Mouse (Mus musculus) frontal cortex, postnatal 14 days (tissue): Measurements from ENCODE around the gene Ybx3.

Source experiments
- DNase-seq, 2 experiments: peaks; one replicate each; pipeline ENCODE4 v3.0.0; 2022; ENCODE audit warnings: low spot score in 2 of 2

Gene Ybx3

GRCm38 (mm10) chr6:131327076-131327475 is 61.2 kb downstream of the Ybx3 start:
- no peak for DNase-seq

DNA sequence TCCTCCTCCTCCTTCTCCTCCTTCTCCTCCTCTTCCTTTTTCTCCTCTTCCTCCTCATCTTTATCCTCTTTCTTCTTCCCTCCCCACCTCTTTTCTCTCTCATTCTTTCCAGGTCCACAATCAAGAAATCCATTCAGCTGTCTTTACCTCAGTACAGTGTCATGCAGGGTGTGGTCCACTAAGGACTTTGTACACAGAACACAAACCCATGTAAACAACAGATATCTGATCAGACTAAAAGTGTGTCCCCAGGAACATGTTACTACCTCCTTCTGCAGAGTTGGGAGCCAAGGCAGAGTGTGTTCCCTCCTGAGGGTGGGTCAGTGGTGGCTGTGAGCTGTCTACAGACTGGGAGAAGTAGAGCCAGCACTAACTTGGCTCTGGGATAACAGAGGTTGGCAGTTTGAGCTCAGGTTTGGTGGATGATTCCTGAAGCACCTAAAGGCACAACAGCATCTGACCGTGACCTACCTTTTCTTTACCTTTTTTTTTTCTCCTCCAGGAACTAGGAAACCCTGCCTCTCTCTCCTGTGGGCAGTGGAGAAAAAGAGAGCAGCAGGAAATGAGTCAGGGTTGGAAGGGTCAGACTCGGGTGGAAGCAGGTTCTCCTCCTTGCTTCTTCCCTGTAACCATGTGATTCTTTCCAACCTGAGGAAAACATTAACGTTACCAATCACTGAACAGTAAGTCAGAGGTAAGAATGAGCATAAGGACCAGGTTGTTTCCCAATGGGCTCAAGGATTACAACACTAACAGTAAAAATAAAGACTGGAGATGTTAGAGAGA is 66.2 kb downstream of the Ybx3 start:
- DNase-seq, result no peak

GRCm38 (mm10) chr6:131316155-131317101 is 71.8 kb downstream of the Ybx3 start:
- DNase-seq, result no peak
